Mouse (Mus musculus): ENCODE data around the gene Cnnm2. TPM values are rescaled to one million over a fixed set of nuclear protein-coding genes. Genes with fewer than 3 reads are reported as not detected.

Gene Cnnm2
- total RNA-seq, 2 experiments from 2014 or later, result 35.6 to 36.1 TPM

DNA sequence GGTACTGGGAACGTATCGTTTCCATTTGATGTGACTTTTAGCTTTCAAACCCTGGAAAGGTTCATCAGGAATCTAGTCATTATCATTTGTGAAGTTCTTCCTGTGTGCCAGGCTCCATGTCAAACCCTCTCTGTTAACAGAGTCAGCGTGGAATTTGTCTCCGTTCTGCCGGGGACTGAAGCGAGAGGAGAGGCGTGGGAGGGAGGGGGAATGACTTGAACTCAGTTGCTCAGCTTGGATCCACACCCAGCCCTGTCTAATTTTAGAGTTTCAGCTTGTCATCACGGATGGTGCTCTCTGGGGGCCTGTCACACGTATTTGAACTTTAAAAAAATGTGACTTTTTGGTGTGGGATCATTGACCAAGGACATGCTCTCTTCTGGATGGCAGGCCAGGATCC, 70.0 kb downstream of the Cnnm2 start:
- peak in 1 of 2 experiments; percentile 15 for DNase-seq (ENCODE audit: low spot score in 2 of 2)
- intact Hi-C loops (cut with DNase I), result no loop called here

DNA sequence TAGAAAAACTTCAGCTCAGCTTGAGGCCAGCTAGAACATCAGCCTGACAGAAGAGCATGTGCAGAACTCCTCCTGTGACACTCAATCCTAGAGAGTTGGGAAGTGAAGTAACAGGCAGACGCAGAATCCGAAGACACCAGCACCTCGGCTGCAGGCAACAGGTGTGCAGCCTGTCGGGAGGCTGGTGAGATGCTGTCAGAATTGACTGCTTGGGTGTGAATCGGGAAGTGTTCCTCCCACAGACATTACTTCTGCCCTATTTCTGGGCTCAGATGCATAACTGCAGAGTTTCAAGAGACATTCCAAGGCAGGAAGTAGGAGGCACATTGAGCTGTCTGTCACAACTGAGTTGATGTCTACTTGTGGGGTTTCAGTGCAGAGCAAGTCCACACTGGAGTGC, 72.9 kb downstream of the Cnnm2 start:
- intact Hi-C loops (cut with DNase I), result no loop called here
- DNase-seq (ENCODE audit: low spot score in 2 of 2), result peak; percentile 54 to 66

DNA sequence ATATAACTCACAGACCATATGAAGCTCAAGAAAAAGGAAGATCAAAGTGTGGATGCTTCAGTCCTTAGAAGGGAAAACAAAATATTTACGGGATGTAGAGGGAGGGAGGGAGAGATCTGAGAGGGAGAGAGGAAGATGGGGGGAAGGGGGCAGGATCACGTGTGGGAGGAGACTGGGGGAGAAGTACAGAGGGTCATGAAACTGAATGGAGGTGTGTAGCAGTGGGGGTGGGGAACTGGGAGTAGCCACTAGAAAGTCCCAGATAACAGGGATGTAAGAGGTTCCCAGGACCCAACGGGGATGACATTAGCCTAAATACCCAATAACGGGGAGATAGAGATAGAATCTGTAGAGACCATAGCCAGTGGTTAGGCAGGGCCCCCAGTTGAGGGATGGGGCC, 73.9 kb downstream of the Cnnm2 start:
- no peak for DNase-seq (ENCODE audit: low spot score in 2 of 2)
- intact Hi-C loops (cut with DNase I), result no loop called here

DNA sequence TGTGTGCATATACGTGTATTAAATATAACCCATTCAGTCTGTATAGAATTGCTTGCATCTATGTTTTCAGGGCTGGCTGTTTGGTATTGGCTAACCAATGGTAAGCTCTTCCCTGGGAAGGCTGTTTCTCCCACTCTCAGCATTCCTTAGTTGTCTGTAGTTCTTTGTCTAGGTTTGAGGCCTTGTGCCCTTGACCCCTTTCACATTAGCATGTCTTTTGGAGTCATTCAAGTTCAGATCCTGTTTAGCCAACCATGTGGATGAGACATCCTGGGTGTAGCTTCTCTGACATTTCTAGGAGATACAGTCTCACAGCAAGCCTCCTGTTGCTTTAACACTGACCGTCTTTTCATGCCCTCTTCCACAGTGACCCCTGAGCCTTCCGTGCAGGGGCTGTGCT, 74.7 kb downstream of the Cnnm2 start:
- no peak for DNase-seq (ENCODE audit: low spot score in 2 of 2)
- intact Hi-C loops (cut with DNase I), result no loop called here

DNA sequence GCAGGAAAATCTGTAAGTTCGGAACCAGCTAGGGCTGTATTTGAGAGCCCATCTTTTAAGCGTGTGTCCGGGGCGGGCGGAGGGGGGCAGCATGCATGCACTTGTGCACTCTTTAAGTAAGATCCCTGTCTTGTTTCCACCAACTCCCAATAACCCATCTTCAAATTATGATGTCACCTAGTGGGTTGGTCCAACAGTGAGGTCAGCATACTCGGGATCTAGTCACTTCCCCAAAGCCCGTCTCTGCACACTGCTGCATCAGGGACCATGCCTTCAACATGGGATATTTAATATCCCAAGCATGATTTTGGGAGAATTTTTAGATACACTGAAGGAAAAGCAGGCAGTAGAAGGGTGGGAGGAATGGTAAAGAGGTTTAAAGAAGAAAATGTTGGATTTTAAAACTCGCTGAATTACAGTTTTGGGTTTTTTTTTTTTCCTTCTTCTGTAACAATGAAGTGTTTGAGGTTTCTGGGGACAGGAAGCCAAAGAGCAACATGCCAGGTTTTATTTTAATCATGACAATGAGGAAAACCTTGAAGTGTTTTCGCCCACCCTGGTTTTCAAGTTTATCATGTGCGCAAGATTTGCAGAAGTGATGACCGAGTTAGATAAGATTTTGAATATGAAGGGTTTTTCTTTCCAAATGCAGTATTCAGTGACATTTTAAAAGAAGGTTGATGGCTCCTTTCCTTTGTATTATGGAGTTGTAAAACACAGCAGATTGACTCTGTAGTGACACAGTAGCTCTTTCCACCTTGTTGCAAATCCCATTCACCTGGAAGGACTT, 76.1 kb downstream of the Cnnm2 start:
- intact Hi-C loops (cut with DNase I), result no loop called here
- DNase-seq (ENCODE audit: low spot score in 2 of 2), result no peak

DNA sequence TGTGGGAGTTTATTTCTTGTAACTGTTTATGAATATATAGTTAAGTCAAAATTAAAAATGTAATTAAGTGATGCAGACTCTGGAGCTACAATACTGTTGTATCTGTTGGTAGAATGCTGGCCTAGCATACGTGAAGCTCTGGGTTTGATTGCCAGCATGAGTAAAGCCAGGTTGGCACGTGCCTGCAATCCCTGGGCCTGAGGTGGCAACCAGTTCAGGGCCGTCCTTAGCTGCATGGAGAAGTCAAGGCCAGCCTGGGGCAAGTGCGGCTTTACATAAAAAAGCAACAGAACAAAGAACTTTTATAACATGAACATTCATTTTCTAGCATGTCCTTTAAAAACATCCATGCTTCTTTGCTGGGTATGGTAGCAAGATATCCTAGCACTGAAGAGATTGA, 79.6 kb downstream of the Cnnm2 start:
- intact Hi-C loops (cut with DNase I), result no loop called here
- no peak for DNase-seq (ENCODE audit: low spot score in 2 of 2)

DNA sequence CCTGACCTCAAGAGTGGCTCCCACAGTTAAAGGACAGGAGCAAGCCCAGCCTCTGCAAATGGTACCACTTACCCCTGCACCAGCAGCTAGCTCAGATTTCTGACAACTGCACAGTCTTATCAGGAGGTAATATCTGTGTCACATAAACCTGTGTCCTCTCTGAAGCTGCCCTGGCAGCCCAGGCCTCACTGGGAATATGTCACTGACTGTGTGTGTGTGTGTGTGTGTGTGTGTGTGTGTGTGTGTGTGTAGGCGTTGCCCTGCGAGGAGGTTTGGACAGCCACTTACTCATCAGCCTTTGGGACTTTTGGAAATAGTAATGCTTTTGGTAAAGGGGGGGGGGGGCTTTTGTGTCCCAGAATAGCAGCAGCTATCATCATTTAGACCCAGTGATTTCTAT, 81.6 kb downstream of the Cnnm2 start:
- intact Hi-C loops (cut with DNase I), result no loop called here
- DNase-seq (ENCODE audit: low spot score in 2 of 2), result no peak

DNA sequence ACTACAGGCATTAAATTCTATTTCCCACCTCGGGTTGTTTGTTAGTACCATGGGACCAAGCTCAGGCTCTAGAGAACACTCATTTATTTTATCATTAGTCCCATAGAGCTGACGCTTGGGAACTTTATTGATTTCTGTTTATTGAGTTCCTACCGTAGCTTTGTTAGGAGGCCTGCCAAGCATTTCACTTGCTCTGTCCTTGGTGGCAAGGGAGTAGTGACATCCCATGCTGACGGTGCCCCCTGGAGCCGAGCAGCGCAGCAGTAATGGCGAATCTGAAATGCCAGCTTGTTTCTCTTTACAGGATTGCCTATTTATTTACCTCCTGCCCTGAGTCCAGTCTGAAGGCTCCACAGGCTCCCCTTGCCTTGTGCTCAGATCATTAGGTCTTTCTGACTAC, 84.7 kb downstream of the Cnnm2 start:
- intact Hi-C loops (cut with DNase I), result no loop called here
- no peak for DNase-seq (ENCODE audit: low spot score in 2 of 2)

DNA sequence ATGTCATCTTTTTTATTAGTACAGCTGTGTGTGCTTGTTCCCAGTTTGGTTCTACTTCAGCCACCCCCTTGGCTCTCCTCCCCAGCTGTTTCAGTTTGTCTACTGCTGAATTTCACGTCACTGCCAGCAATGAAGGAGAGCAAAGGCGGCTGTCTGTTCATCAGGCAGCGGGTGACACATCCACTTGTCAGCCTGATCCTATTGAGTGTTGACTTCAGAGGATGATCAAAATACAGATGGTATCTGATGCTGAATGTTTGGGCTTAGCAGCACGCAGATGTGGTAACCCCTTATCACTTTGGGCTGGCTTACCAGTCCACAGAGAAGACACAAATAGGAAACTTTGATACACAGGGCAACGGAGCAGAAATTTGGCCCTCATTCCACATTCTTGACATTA, 85.1 kb downstream of the Cnnm2 start:
- DNase-seq (ENCODE audit: low spot score in 2 of 2), result no peak

DNA sequence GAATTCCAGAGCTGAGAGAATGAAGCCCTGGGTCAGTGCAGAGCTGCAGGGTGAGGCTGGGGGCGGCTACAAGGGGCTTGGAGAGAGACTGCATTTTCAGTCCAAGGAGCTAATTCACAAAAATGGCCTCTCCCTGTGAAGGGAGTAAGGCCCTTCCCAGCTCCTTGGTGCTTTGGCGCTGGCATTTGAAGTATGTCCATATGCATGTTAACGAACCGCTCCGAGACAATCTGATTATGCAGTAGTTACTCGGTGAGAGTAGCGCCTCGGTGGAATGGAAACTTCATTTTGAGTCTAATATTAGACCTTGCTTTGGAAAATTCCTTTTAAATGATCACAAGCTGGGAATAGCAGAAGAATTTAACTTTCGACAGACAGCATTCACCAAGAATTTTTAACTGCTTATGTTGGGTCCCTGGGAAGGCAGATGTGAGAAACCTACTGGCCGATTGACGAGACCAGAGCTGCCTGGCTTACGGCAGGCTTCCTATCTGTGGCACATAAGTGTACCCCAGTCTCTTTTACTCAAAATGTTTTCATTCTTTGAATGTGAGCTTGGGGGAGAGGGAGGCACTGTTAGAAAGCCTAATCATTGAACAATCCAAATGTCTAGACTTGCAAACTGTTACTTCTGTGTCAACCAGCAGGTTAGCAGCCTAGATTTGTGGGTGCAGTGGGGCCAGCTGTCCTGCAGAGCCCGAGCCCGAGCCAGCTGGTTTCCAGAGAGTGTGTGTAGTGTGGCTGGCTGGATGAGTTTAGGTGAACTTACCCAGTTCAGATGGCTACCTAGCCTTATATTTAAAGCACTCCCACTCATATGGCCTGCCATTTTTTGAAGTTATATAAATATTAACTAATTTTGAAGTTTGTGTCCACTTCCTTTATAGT, 87.2 kb downstream of the Cnnm2 start:
- intact Hi-C loops (cut with DNase I), result no loop called here

More for the DNA sequence above, 85.1 kb downstream of the Cnnm2 start:
- intact Hi-C loops (cut with DNase I), result no loop called here

DNA sequence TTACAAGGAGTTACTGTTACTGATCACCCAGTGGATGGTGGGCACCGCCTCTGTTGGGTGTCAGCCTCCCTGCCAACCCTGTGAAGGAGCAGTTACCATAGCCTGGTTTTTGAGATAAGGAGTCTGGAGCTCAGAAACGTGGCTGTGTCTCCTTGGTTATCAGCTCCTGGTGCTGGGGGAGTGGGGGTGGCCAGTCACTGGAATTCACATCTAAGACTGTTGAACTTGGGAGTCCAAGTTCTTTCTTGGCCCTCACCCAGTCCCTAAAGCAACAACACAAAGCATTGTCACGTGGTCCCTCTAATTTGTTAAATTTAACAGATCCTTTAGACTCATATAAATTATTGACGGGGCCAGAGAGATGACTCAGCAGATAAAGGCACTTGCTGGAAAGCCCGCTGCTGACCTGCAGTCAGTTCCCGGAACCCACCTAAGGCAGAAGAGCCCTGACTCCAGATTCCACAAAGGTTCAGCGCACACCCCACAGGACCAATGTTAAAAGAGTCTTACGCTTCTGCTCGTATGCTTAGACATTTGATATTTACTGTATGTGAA, 88.1 kb downstream of the Cnnm2 start:
- DNase-seq (ENCODE audit: low spot score in 2 of 2), result no peak
- intact Hi-C loops (cut with DNase I), result no loop called here

More for the DNA sequence above, 87.2 kb downstream of the Cnnm2 start:
- no peak for DNase-seq (ENCODE audit: low spot score in 2 of 2)

DNA sequence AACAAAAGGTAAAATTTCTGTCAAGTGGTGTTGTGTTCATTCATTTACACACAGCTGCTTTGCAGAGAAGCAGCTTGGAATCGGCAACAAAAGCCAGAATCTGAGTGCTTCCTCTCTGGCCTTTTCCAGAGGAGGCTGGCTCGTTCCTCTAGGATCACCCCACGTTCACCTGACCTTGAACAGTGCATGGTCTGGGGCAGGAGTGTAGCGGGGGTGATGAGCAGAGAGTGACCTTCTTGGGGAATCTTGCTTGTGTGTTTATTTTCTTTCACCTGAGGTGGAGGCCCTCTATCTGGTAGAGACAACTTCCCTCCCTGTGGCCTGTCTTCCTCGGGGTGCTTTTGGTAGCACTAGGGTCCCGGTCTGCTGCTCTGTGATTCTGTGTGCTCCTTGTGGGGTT, 94.8 kb downstream of the Cnnm2 start:
- DNase-seq (ENCODE audit: low spot score in 2 of 2), result no peak
- intact Hi-C loops (cut with DNase I), result no loop called here

DNA sequence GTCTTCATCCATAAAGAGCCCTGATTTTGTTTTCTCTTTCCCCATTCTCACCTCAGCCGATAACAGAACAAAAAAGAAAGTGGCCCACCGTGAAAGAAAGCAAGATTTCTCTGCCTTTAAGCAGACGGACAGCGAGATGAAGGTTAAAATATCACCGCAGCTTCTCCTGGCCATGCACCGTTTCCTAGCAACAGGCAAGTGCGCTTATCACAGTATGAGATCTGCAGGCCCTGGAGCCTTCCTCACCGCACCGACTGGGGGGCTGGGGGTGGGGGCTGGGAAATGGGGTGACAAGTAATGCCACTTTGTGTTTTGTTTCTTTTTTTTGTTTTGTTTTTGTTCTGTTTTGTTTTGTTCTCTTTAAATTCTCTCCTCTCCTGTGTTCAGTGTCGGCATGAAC, 95.4 kb downstream of the Cnnm2 start:
- intact Hi-C loops (cut with DNase I), result no loop called here
- no peak for DNase-seq (ENCODE audit: low spot score in 2 of 2)

DNA sequence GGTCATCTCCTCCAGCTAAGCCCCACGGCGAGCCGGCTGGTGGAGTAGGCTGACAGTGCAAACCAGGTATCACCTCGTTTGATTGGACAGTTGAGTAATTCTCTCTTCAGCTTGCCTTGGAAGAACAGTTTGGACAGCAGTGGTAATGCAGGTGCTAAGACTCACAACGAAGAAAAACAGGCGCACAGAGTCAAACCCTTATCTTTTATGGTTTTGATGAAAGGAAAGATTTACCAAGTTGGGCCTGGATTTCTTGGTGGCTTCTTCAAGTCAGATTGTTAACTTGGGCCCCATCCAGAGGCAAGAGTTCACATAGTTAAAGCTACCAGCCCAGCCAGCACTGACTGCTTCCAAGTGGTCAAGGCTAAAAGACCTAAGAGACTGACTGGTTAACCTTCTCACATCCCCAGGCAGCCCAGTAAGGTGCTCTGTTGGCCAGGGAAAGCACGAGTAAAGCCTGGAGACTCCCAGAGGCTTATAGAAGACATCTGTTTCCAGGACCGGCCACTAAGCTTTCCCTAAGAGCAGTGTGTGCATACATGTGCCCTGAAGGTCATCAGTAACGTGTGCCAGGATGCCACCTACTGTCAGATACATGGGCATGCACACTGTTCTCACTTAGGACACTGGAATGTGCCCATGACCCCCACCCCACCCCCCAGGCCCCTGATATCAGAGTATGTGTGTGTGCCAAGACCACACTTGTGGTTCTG, 96.0 kb downstream of the Cnnm2 start:
- intact Hi-C loops (cut with DNase I), result no loop called here
- no peak for DNase-seq (ENCODE audit: low spot score in 2 of 2)

DNA sequence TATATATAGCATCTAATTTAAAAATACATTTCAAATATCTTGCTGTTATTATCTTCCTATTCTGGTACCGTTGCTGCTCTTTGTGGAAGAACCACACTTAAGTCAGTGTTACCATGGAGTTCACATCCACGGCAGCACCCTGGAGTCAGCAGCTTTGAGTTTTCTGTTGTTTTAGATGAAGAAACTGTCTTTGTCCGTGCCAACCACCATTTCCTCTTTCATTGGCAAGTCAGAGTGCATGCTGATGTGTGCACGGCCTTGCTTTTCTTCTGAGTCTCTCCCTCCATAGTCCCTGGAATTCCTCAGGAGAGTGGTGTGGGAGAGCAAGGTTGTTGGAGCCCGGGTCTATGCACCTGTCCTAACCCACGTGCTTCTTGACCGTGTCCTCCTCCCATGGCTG, 96.8 kb downstream of the Cnnm2 start:
- DNase-seq (ENCODE audit: low spot score in 2 of 2), result no peak
- intact Hi-C loops (cut with DNase I), result no loop called here

DNA sequence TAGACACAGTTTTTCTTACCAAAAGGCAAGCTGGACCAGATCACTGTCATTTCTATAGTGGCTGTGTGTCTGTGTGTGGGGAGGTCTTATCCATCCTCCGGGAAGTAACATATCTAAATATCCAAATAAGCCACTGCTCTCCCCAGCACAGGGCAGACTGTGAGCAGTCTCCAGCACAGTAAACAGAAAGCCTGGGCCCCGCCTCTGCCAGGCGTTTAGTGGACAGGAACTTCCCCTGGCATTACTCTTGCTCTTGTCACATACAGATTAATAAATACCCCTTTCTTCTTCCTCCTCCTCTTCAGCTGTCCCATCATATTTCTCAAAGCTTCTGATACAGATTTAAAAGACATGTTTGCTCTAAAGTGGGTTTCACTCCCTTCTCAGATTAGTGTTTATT, 101.2 kb downstream of the Cnnm2 start:
- intact Hi-C loops (cut with DNase I), result loop anchor here (10.0 kb wide), 1 partner anchor 268 kb away; the partner anchor contains the start of gene Wbp1l
- DNase-seq (ENCODE audit: low spot score in 2 of 2), result no peak

DNA sequence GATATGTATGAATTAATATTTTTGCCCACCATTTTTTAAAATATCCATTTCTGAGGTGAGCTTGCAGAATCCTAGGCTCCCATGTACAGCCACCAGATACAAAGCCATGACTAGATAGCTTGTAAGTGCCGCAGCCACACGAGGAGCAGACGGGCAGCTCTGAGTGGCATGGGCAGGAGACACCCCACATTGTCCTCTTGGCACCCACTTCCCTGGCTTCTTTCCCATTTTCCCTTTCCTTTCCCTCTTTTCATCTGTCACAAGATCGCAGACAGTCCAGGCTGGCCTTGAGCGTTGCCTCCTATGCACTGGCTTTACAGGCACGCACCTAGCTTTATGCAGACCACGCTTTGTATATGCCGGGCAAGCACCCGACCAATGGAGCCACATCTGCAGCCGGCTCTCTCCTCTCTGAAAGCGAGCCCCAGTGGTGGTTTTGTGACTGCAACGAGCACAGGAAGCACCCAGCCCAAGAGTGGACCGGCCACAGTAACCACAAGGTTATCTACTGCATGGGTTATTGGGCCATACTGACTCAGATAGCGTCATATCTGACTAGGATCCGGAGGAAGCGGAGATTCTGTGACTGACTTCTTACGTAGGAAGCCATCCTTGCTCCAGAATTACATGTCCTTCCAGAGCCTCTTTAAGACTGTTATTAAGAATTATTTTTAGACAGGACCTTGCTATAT, 102.0 kb downstream of the Cnnm2 start:
- no peak for DNase-seq (ENCODE audit: low spot score in 2 of 2)
- intact Hi-C loops (cut with DNase I), result loop anchor here (10.0 kb wide), 1 partner anchor 269 kb away; the partner anchor contains the start of gene Wbp1l

DNA sequence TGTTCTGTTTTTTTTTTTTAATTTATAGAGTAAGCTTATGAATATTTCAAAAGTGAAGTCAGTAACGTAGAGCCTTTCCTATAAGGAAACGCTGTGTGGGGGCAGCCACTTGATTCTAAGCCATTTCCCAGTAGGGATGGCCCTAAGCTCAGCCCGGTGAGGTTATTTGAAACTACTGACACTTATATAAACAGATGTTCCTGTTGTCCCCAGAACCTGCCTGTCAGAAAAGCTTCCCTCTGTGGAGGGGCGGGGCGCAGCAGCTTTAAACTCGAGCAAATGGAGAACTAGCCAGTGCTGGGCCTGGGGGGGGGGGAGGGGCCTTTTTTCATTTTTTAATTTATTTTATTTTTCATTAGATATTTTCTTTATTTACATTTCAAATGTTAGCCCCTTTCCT, 102.7 kb downstream of the Cnnm2 start:
- intact Hi-C loops (cut with DNase I), result loop anchor here (10.0 kb wide), 1 partner anchor 269 kb away; the partner anchor contains the start of gene Wbp1l

DNA sequence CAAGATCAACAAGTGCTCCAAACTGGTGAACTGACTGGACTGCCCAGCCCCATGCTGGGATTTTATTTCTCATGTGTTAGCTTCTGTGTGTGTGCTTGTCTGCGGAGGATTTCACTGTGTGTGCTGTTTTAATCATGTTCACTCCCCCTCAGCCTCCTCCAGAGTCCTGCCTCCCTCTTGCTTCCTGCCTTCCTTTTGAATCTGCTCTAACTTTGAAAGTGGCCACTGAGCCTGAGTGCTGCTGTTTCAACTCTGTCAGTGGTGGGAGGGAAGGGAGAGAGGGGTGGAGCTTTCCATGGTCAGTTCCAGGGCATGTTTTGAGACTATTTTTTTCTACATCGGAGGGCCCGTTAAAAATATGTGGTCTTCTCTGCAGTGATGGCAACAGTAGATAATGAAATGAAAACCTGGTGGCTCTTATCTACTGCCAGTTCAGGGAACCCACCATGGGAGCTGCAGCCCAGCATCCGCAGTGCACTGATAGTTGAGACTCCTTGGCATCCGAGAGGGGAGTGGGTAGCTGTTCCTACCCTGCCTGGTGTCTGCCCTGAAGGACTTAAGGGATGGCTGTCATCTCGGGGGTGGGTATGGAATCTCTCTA, 103.4 kb downstream of the Cnnm2 start:
- intact Hi-C loops (cut with DNase I), result loop anchor here (5.0 to 10.0 kb wide), 2 partner anchors 193 to 270 kb away; partner anchors contain the start of genes Cyp17a1 and Wbp1l

More for the DNA sequence above, 102.7 kb downstream of the Cnnm2 start:
- no peak for DNase-seq (ENCODE audit: low spot score in 2 of 2)

More for the DNA sequence above, 103.4 kb downstream of the Cnnm2 start:
- DNase-seq (ENCODE audit: low spot score in 2 of 2), result no peak
